Mouse (Mus musculus): ENCODE results near the gene Abhd15. TPM values are rescaled to one million over a fixed set of nuclear protein-coding genes. Genes with fewer than 3 reads are reported as not detected.

Gene Abhd15
- 10 to 100 TPM; 14.6 to 23.9 (median 17.4) TPM for total RNA-seq (2022)

- DNase-seq: peak; percentile 87
These were observed at the start of gene Abhd15 for GRCm38 (mm10) chr11:77514832-77515636. Gene Abhd15, plus strand, starts transcription at chr11:77515121.

- no peak for DNase-seq
These were observed 48.4 kb upstream of the Abhd15 start for GRCm38 (mm10) chr11:77466544-77466943.

- peak; percentile 53 for DNase-seq
These were observed 47.8 kb upstream of the Abhd15 start for GRCm38 (mm10) chr11:77467157-77467556.

- DNase-seq: peak; percentile 52
These were observed 47.1 kb upstream of the Abhd15 start for GRCm38 (mm10) chr11:77467784-77468183.

GRCm38 (mm10) chr11:77468397-77468796 lies 46.5 kb upstream of the Abhd15 start:
- DNase-seq: no peak

GRCm38 (mm10) chr11:77471407-77471806 lies 43.5 kb upstream of the Abhd15 start:
- DNase-seq: no peak

- DNase-seq: no peak
These were observed 42.1 kb upstream of the Abhd15 start for GRCm38 (mm10) chr11:77472775-77473174.

GRCm38 (mm10) chr11:77476216-77476615 lies 38.7 kb upstream of the Abhd15 start:
- DNase-seq: no peak

GRCm38 (mm10) chr11:77476895-77477294 lies 38.0 kb upstream of the Abhd15 start:
- no peak for DNase-seq

- no peak for DNase-seq
These were observed 31.9 kb upstream of the Abhd15 start for GRCm38 (mm10) chr11:77483043-77483442.

GRCm38 (mm10) chr11:77483510-77484255 lies 31.2 kb upstream of the Abhd15 start:
- DNase-seq: no peak

GRCm38 (mm10) chr11:77485229-77485628 lies 29.7 kb upstream of the Abhd15 start:
- DNase-seq: no peak

GRCm38 (mm10) chr11:77486798-77487197 lies 28.1 kb upstream of the Abhd15 start:
- no peak for DNase-seq

GRCm38 (mm10) chr11:77488771-77489581 lies 25.9 kb upstream of the Abhd15 start:
- no peak for DNase-seq

GRCm38 (mm10) chr11:77489591-77490235 lies 25.2 kb upstream of the Abhd15 start, which contains the start of gene Ankrd13b:
Gene Ankrd13b, minus strand, starts transcription at chr11:77489678.
- DNase-seq: peak; percentile 69

GRCm38 (mm10) chr11:77490451-77490850 lies 24.5 kb upstream of the Abhd15 start:
- no peak for DNase-seq

GRCm38 (mm10) chr11:77491123-77491501 lies 23.8 kb upstream of the Abhd15 start:
- DNase-seq: peak; percentile 79

GRCm38 (mm10) chr11:77491502-77492291 lies 23.2 kb upstream of the Abhd15 start:
- DNase-seq: peak; percentile 66

GRCm38 (mm10) chr11:77492311-77492871 lies 22.5 kb upstream of the Abhd15 start:
- peak; percentile 36 for DNase-seq

- peak; percentile 92 for DNase-seq
These were observed 22.0 kb upstream of the Abhd15 start for GRCm38 (mm10) chr11:77492911-77493332.
